Mouse (Mus musculus) spleen, adult 2 months (tissue): ENCODE data around the gene Josd1.

ENCODE experiments used
- CTCF ChIP-seq: fragments of 200-500 bp; IDR thresholded peaks from 2 replicates; pipeline ENCODE4 v1.5.1; 2011; ENCODE audit warnings: mild to moderate bottlenecking, inconsistent platforms; ENCODE audit not compliant: insufficient read depth, insufficient read length, insufficient replicate concordance; ENCODE audit errors: extremely low read depth
- POLR2A ChIP-seq: fragments of 200-500 bp; IDR thresholded peaks from 2 replicates; pipeline ENCODE4 v1.6.1; 2011; ENCODE audit warnings: low read depth, low read length, inconsistent platforms

DNA sequence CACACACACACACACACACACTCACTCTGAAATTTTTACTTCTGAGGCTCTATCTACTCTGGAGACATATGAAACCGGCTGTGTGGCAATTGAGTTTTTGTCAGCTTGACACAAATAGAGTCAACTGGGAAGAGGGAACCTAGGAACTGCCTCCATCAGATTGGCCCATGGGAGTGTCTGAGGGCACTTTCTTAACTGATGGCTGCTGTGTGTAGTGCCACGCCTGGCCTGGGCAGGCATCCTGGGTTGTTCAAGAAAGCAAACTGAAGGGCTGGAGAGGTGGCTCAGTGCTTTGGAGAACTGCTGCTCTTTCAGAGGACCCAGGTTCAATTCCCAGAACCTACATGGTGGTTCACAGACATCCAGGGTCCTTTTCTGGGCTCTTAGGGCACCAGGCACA is 42.2 kb downstream of the Josd1 start:
- no peak for TF ChIP-seq CTCF
- TF ChIP-seq POLR2A, result no peak
